Mouse (Mus musculus) MEL (cell line): ENCODE results near the gene Mef2d. TPM values are rescaled to one million over a fixed set of nuclear protein-coding genes. Genes with fewer than 3 reads are reported as not detected.
A peak's percentile ranks its signal among the peaks of the same experiment; 100 is the strongest.

ENCODE experiments used
- DNase-seq: peaks from one replicate; pipeline ENCODE4 v3.0.0; 2011; ENCODE audit warnings: low read depth, low spot score
- H3K27ac ChIP-seq: 2 replicates; pipeline ENCODE4 v1.5.1; 2012; ENCODE audit warnings: low read depth, mild to moderate bottlenecking, control low read depth, low read length, moderate library complexity; ENCODE audit not compliant: control insufficient read depth
- H3K27me3 ChIP-seq, 2 experiments: fragments of 150-350 bp in 1 of 2; sonication (generic) in 1 of 2; 2 replicates each; pipeline ENCODE4 v1.6.1; 2012; ENCODE audit warnings: low read length in 2 of 2, mild to moderate bottlenecking in 2 of 2, improper control_type of control experiment in 1 of 2, moderate library complexity in 1 of 2; ENCODE audit not compliant: insufficient read depth in 2 of 2, control insufficient read depth in 1 of 2
- H3K36me3 ChIP-seq, 2 experiments: 2 replicates each; pipeline ENCODE4 v1.6.1; 2012 to 2014; ENCODE audit warnings: low read length in 2 of 2, improper control_type of control experiment in 1 of 2, inconsistent platforms in 1 of 2, mild to moderate bottlenecking in 1 of 2; ENCODE audit not compliant: insufficient read depth in 2 of 2, control insufficient read depth in 1 of 2
- H3K4me1 ChIP-seq, 2 experiments: fragments of 150-350 bp in 1 of 2; sonication (generic) in 1 of 2; 2 replicates each; pipeline ENCODE4 v1.6.1; 2012; ENCODE audit warnings: low read length in 2 of 2, improper control_type of control experiment in 1 of 2, mild to moderate bottlenecking in 1 of 2; ENCODE audit not compliant: insufficient read depth in 2 of 2, control insufficient read depth in 1 of 2
- H3K4me3 ChIP-seq, 2 experiments: fragments of 150-350 bp in 1 of 2; sonication (generic) in 1 of 2; 2 replicates each; pipeline ENCODE4 v1.5.1; 2012; ENCODE audit warnings: low read depth in 2 of 2, low read length in 2 of 2, mild to moderate bottlenecking in 2 of 2, moderate library complexity in 2 of 2, control low read depth in 1 of 2, improper control_type of control experiment in 1 of 2; ENCODE audit not compliant: control insufficient read depth in 1 of 2, insufficient read depth in 1 of 2
- H3K79me2 ChIP-seq: 2 replicates; pipeline ENCODE4 v1.6.1; 2012; ENCODE audit warnings: mild to moderate bottlenecking, low read length, moderate library complexity; ENCODE audit not compliant: control insufficient read depth, poor library complexity, insufficient read depth
- H3K9ac ChIP-seq: 2 replicates; pipeline ENCODE4 v1.6.1; 2012; ENCODE audit warnings: low read depth, mild to moderate bottlenecking, control low read depth, low read length, moderate library complexity; ENCODE audit not compliant: control insufficient read depth, poor library complexity, severe bottlenecking
- H3K9me3 ChIP-seq: fragments of 150-350 bp; sonication (generic); replicated peaks from 2 replicates; pipeline ENCODE4 v1.6.1; 2012; ENCODE audit warnings: mild to moderate bottlenecking, low read length, improper control_type of control experiment, moderate library complexity; ENCODE audit not compliant: insufficient read depth
- BHLHE40 ChIP-seq: IDR thresholded peaks from 2 replicates; pipeline ENCODE4 v1.6.1; 2012; ENCODE audit warnings: low read depth, mild to moderate bottlenecking, inconsistent platforms, low read length, improper control_type of control experiment, borderline replicate concordance
- CHD1 ChIP-seq: IDR thresholded peaks from 2 replicates; pipeline ENCODE4 v1.6.1; 2012; ENCODE audit warnings: low read depth, mild to moderate bottlenecking, inconsistent platforms, low read length, improper control_type of control experiment
- CHD2 ChIP-seq: IDR thresholded peaks from 2 replicates; pipeline ENCODE4 v1.6.1; 2011; ENCODE audit warnings: low read length, improper control_type of control experiment
- CTCF ChIP-seq, 3 experiments: IDR thresholded peaks in 2 of 3; conservative IDR thresholded peaks in 1 of 3; 2 replicates each; pipeline ENCODE4 v1.5.1; 2011 to 2012; ENCODE audit warnings: low read length in 3 of 3, low read depth in 2 of 3, mild to moderate bottlenecking in 2 of 3, improper control_type of control experiment in 1 of 3, inconsistent platforms in 1 of 3, mixed read lengths in 1 of 3, moderate library complexity in 1 of 3; ENCODE audit not compliant: control insufficient read depth in 1 of 3, insufficient read depth in 1 of 3, poor library complexity in 1 of 3, severe bottlenecking in 1 of 3
- EP300 ChIP-seq, 2 experiments: IDR thresholded peaks; 2 replicates each; pipeline ENCODE4 v1.6.1; 2011; ENCODE audit warnings: improper control_type of control experiment in 2 of 2, low read length in 2 of 2, low read depth in 1 of 2, mild to moderate bottlenecking in 1 of 2
- ETS1 ChIP-seq: IDR thresholded peaks from 2 replicates; pipeline ENCODE4 v1.6.1; 2012; ENCODE audit warnings: low read depth, mild to moderate bottlenecking, inconsistent platforms, low read length, improper control_type of control experiment, moderate library complexity
- GABPA ChIP-seq: IDR thresholded peaks from 2 replicates; pipeline ENCODE4 v1.6.1; 2012; ENCODE audit warnings: low read depth, mild to moderate bottlenecking, inconsistent platforms, low read length, improper control_type of control experiment, moderate library complexity
- GATA1 ChIP-seq: IDR thresholded peaks from 2 replicates; pipeline ENCODE4 v1.6.1; 2011; ENCODE audit warnings: low read depth, low read length, improper control_type of control experiment
- KAT2A ChIP-seq: conservative IDR thresholded peaks from 2 replicates; pipeline ENCODE4 v1.6.1; 2012; ENCODE audit warnings: low read depth, low read length, improper control_type of control experiment, inconsistent platforms
- MEF2A ChIP-seq: IDR thresholded peaks from 2 replicates; pipeline ENCODE4 v1.6.1; 2014; ENCODE audit warnings: low read depth, mild to moderate bottlenecking, inconsistent platforms, low read length, improper control_type of control experiment; ENCODE audit not compliant: poor library complexity, insufficient replicate concordance, severe bottlenecking; ENCODE audit errors: extremely low read depth
- MXI1 ChIP-seq: IDR thresholded peaks from 2 replicates; pipeline ENCODE4 v1.6.1; 2011; ENCODE audit warnings: mild to moderate bottlenecking, low read depth, low read length, improper control_type of control experiment
- MYB ChIP-seq: IDR thresholded peaks from 2 replicates; pipeline ENCODE4 v1.6.1; 2011; ENCODE audit warnings: mild to moderate bottlenecking, low read depth, low read length, improper control_type of control experiment
- NELFE ChIP-seq: IDR thresholded peaks from 2 replicates; pipeline ENCODE4 v1.6.1; 2011; ENCODE audit warnings: low read depth, low read length, improper control_type of control experiment
- POLR2A ChIP-seq, 2 experiments: IDR thresholded peaks; 2 replicates each; pipeline ENCODE4 v1.6.1; 2011 to 2012; ENCODE audit warnings: low read length in 2 of 2, mild to moderate bottlenecking in 2 of 2, control low read depth in 1 of 2, improper control_type of control experiment in 1 of 2, low read depth in 1 of 2, moderate library complexity in 1 of 2; ENCODE audit not compliant: control insufficient read depth in 1 of 2, insufficient read depth in 1 of 2, poor library complexity in 1 of 2
- POLR2AphosphoS2 ChIP-seq: IDR thresholded peaks from 2 replicates; pipeline ENCODE4 v1.6.1; 2011; ENCODE audit warnings: low read length, improper control_type of control experiment
- POLR2AphosphoS5 ChIP-seq: IDR thresholded peaks from 2 replicates; pipeline ENCODE4 v1.6.1; 2012; ENCODE audit warnings: low read depth, borderline replicate concordance, mild to moderate bottlenecking, inconsistent platforms, low read length, moderate library complexity, mixed read lengths
- SIN3A ChIP-seq: IDR thresholded peaks from 2 replicates; pipeline ENCODE4 v1.6.1; 2012; ENCODE audit warnings: low read length, improper control_type of control experiment, inconsistent platforms
- TBP ChIP-seq: IDR thresholded peaks from 2 replicates; pipeline ENCODE4 v1.8.0; 2011; ENCODE audit warnings: low read depth, low read length, improper control_type of control experiment
- UBTF ChIP-seq: IDR thresholded peaks from 2 replicates; pipeline ENCODE4 v1.6.1; 2012; ENCODE audit warnings: low read depth, mild to moderate bottlenecking, inconsistent platforms, low read length, improper control_type of control experiment, moderate library complexity, borderline replicate concordance; ENCODE audit not compliant: insufficient read depth
- ZKSCAN1 ChIP-seq: IDR thresholded peaks from 2 replicates; pipeline ENCODE4 v1.6.1; 2012; ENCODE audit warnings: low read depth, mild to moderate bottlenecking, inconsistent platforms, low read length, improper control_type of control experiment, moderate library complexity
- ZMIZ1 ChIP-seq: IDR thresholded peaks from 2 replicates; pipeline ENCODE4 v1.6.1; 2012; ENCODE audit warnings: low read depth, mild to moderate bottlenecking, inconsistent platforms, low read length, improper control_type of control experiment, moderate library complexity
- polyA plus RNA-seq, 2 experiments: library from polyadenylated mRNA; stranded (reverse) in 1 of 2; unstranded in 1 of 2; fragments of >175 nt in 1 of 2; fragments of >200 nt in 1 of 2; gene quantifications; 2 replicates each; pipeline versions ENCODE4 v1.2.1 to v1.2.4; 2012; ENCODE audit warnings: low replicate concordance in 2 of 2, low read depth in 1 of 2; ENCODE audit not compliant: insufficient read length in 2 of 2, insufficient read depth in 1 of 2, missing spikeins in 1 of 2
- total RNA-seq: library from RNA; depleted of rRNA; stranded (reverse); fragments of 300-350 nt; gene quantifications from 2 replicates; pipeline ENCODE4 v1.2.3, GENCODE M21; 2012

The Mef2d gene
- total and polyA plus RNA-seq, 3 experiments = 16.9 to 117 (median 71.4) TPM

DNA sequence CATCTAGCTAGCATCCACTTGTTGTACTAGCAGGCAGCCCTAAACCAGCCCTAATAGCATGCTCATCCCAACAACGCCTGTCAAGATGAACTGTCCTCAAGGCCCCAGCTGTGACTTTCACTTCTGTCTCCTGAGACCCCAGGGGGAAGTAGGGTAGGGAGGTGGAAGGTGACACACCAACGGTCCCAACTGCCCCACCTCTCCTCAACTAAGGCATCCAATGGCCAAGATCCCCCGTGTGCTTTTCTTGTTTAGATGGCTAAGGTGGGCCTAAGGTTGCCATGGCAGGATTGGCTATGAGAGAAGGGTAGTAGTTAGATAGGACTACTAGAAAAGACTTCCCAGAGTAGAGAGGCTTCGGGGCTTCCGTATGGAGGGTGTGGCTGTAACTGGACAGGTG, 6.2 kb downstream of the Mef2d start:
- H3K27ac ChIP-seq = peak overlapping the region; percentile 59
- peaks cover 96% of the 10 kb centered on the region for H3K79me2 ChIP-seq
- DNase-seq = no peak
- no peaks in the 10 kb centered on the region for H3K9me3 ChIP-seq
- H3K27me3 ChIP-seq = no peaks in the 10 kb centered on the region
- TF ChIP-seq MYB (peak; percentile 39; the same call in 1 of the 2 replicates), CTCF (IDR thresholded peaks at IDR 0.05 in 2 of 3, conservative IDR thresholded peaks at IDR 0.05 in 1 of 3; ENCODE audit: control insufficient read depth in 1 of 3, insufficient read depth in 1 of 3, low read depth in 2 of 3, low read length in 3 of 3, poor library complexity in 1 of 3, severe bottlenecking in 1 of 3) (no peak)
- TF ChIP-seq, all 39 proteins: peak for 1
- peaks cover 3 to 54% of the 10 kb centered on the region in 2 experiments; a peak in 3 of 4 replicates for H3K36me3 ChIP-seq
- no peak overlapping the region for H3K9ac ChIP-seq
- no peak overlapping the region for H3K4me3 ChIP-seq
- H3K4me1 ChIP-seq = peaks cover 29 to 60% of the 10 kb centered on the region in 2 experiments

GRCm38 (mm10) chr3:88148776-88149509, 6.8 kb downstream of the Mef2d start:
- TF ChIP-seq UBTF (no peak), EP300 (IDR thresholded peaks at IDR 0.05; ENCODE audit: low read depth in 1 of 2, low read length in 2 of 2) (peak; percentile 21 to 71; a peak in 3 of 4 replicates), ZMIZ1 (no peak), MYB (peak; percentile 71; the same call in 1 of the 2 replicates), BHLHE40 (no peak), POLR2A (IDR thresholded peaks at IDR 0.05; ENCODE audit: control insufficient read depth in 1 of 2, insufficient read depth in 1 of 2, low read depth in 1 of 2, low read length in 2 of 2, poor library complexity in 1 of 2) (0 out of 4 replicates have a peak, but pooled peaks of 1 of the 2 experiments have one; percentile 17), ETS1 (peak; percentile 40; the same call in 1 of the 2 replicates), SIN3A (0 out of 2 replicates have a peak, but pooled peaks have one; percentile 24), POLR2AphosphoS2 (no peak), TBP (0 out of 2 replicates have a peak, but pooled peaks have one; percentile 19)
- H3K9ac ChIP-seq = no peak overlapping the region
- H3K9me3 ChIP-seq = no peaks in the 10 kb centered on the region
- H3K4me1 ChIP-seq = peaks cover 29 to 60% of the 10 kb centered on the region in 2 experiments
- H3K4me3 ChIP-seq = no peak overlapping the region
- H3K27ac ChIP-seq = peak overlapping the region; percentile 59
- DNase-seq = peak; percentile 87
- H3K27me3 ChIP-seq = no peaks in the 10 kb centered on the region
- peaks cover 94% of the 10 kb centered on the region for H3K79me2 ChIP-seq
- peaks cover 3 to 54% of the 10 kb centered on the region in 2 experiments; a peak in 3 of 4 replicates for H3K36me3 ChIP-seq

DNA sequence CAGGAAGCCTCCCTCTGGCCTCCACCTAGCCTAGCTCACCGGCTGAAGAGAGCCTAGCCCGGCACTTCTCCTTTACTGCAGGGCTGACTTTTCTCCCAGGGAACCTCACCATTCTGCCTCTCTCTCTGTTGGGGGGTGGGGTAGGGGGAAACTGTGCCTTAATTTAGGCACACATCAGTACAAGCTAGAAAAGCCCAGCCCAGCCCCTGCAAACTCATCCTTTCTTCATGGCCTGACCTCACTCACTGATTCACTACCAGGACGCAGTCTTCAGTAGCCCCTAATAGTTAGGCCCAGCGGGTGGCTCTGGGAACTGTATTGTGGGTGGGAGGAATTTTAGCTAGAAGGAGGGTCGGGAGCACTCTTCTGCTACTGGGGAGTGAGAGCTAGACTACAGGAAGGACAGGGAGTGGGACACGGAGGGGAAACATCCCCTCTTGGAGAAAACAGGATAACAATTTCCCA, 7.4 kb downstream of the Mef2d start:
- Histone ChIP-seq H3K36me3 (peaks cover 3 to 50% of the 10 kb centered on the region in 2 experiments; a peak in 3 of 4 replicates), H3K4me1 (peaks cover 26 to 56% of the 10 kb centered on the region in 2 experiments), H3K79me2 (peaks cover 91% of the 10 kb centered on the region), H3K27ac (peak overlapping the region; percentile 59), H3K9me3 (no peaks in the 10 kb centered on the region), H3K9ac (peak overlapping the region; percentile 45), H3K4me3 (peak overlapping the region in 1 of 2 experiments; percentile 4; a peak in 1 of 4 replicates), H3K27me3 (no peaks in the 10 kb centered on the region)
- TF ChIP-seq CHD2 (no peak), ZKSCAN1 (no peak), ZMIZ1 (no peak), CTCF (IDR thresholded peaks at IDR 0.05 in 2 of 3, conservative IDR thresholded peaks at IDR 0.05 in 1 of 3; ENCODE audit: control insufficient read depth in 1 of 3, insufficient read depth in 1 of 3, low read depth in 2 of 3, low read length in 3 of 3, poor library complexity in 1 of 3, severe bottlenecking in 1 of 3) (no peak), MEF2A (no peak), GABPA (no peak), MXI1 (peak; percentile 35; the same call in 1 of the 2 replicates), POLR2A (IDR thresholded peaks at IDR 0.05; ENCODE audit: control insufficient read depth in 1 of 2, insufficient read depth in 1 of 2, low read depth in 1 of 2, low read length in 2 of 2, poor library complexity in 1 of 2) (0 out of 4 replicates have a peak, but pooled peaks of 1 of the 2 experiments have one; percentile 0), POLR2AphosphoS5 (no peak), NELFE (no peak), TBP (no peak), UBTF (peak; percentile 87; the same call in 1 of the 2 replicates), GATA1 (no peak), KAT2A (no peak), CHD1 (0 out of 2 replicates have a peak, but pooled peaks have one; percentile 40), EP300 (IDR thresholded peaks at IDR 0.05; ENCODE audit: low read depth in 1 of 2, low read length in 2 of 2) (0 out of 4 replicates have a peak, but pooled peaks of 1 of the 2 experiments have one; percentile 2)
- no peak for DNase-seq
